Mouse (Mus musculus) gastrocnemius, postnatal 14 days (tissue): ENCODE measurements around the gene Chl1. TPM values are rescaled to one million over a fixed set of nuclear protein-coding genes. Genes with fewer than 3 reads are reported as not detected.

Experiments
- DNase-seq: peaks from one replicate; pipeline ENCODE4 v3.0.0; 2021; ENCODE audit warnings: mixed read lengths
- intact Hi-C: fragments of 180-260 bp; cut with DNase I; formaldehyde crosslinking; loops from one replicate; pipeline ENCODE4 v1.15.1; 2025; ENCODE audit warnings: low total_unique reads
- long read RNA-seq, 2 experiments: library from polyadenylated mRNA; stranded (forward); transcript quantifications; one replicate each; pipeline ENCODE4 v2.0.0; 2021
- total RNA-seq, 2 experiments: library from RNA; stranded (reverse); gene quantifications; 2 replicates each; pipeline ENCODE4 v1.2.3; 2021

Gene Chl1
- total RNA-seq, result 1 to 10 TPM; 1.1 to 1.3 TPM
- long read RNA-seq, experiment 1, result 0 reads
- long read RNA-seq, experiment 2, result 0 reads

- no peak for DNase-seq
- intact Hi-C loops, result no loop called here
These were observed at the start of gene Chl1 for GRCm38 (mm10) chr6:103510392-103511289. TSS of gene Chl1 (plus strand) at chr6:103510586.

DNA sequence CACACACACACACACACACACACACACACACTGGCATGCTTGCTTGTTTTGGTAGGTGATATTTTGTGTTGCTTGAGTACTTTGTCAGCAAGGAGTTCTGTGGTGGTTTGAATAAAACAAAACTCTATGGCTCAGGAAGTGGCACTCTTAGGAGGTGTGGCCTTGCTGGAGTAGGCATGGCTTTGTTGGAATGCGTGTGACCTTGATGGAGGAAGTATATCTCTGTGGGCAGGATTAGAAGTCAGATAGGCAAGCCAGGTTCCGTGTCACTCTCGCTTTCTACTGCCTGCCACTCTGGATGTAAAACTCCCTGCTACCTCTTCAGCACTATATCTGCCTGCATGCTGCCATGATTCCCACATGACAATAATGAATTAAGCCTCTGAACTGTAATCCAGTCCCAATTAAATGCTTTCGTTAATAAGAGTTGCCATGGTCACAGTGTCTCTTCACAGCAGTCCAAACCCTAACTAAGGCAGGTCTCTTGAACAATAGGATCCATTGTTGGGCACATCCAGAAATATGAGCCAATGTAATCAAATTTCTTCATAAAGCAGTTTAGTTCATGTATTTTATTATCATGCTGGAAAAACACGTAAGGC is 44.8 kb upstream of the Chl1 start:
- no peak for DNase-seq
- intact Hi-C loops, result no loop called here

DNA sequence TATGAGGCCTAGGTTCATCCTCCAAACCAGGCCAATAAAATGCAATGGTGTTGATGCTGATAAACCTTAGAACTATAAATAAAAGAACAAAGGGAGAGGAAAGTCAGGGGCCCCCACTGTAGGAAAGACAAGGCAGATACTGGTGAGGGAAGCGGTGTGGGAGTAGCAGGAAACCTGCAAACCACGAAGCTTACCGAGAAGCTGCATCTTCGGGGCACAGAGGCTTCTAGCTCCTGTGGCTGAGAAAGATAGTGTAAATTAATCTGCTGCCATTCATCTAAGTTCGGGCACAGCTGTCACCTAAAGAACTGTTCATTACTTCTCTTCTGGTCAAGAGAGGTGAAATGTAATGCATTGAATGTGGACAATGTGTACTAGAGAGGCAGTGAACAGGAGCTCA is 37.1 kb upstream of the Chl1 start:
- intact Hi-C loops, result no loop called here
- no peak for DNase-seq

DNA sequence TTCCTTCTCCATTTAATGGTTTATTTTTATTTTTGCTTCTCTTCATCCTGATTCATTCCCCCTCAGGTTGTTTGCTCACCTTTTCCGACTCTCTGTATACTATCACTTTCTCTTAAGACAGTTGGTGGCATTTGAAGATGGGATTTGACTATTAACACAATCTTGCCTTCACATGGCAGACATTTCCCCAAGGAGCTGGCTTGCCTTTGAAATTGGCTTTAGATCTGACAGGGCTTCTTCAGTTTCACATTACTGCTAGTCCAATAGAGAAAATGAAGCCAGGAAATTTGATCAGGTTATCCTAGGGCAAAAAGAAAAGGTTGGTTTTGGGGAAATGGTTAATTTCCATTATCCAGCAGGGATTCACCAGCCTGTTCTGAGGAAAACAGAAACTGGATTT is 23.2 kb upstream of the Chl1 start:
- no peak for DNase-seq
- intact Hi-C loops, result no loop called here

DNA sequence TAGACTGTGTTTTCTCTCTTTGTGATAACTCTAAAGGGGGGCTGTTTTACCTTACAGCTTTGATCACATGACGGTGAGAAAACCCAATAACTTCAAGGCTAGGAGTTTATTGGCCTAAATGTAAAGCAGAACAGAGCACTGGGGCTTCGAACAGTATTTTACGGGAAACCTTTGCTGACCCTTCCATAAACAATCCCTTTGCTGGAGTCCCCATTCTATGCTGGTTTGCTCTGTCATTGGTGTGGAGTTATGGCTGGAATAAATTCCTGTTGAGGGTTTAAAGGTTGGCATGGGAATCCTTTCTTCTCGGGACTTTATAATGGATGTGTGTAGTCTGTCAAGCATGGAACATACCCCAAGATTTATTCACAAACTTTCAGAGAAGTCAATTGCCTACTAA is 12.0 kb upstream of the Chl1 start:
- intact Hi-C loops, result no loop called here
- DNase-seq, result no peak

GRCm38 (mm10) chr6:103504065-103504464 is 6.3 kb upstream of the Chl1 start:
- no peak for DNase-seq
- intact Hi-C loops, result no loop called here

GRCm38 (mm10) chr6:103507751-103508575 is 2.4 kb upstream of the Chl1 start:
- peak; percentile 25 for DNase-seq
- intact Hi-C loops, result no loop called here

GRCm38 (mm10) chr6:103509596-103509995 is 790 bp upstream of the Chl1 start:
- no peak for DNase-seq
- intact Hi-C loops, result no loop called here

DNA sequence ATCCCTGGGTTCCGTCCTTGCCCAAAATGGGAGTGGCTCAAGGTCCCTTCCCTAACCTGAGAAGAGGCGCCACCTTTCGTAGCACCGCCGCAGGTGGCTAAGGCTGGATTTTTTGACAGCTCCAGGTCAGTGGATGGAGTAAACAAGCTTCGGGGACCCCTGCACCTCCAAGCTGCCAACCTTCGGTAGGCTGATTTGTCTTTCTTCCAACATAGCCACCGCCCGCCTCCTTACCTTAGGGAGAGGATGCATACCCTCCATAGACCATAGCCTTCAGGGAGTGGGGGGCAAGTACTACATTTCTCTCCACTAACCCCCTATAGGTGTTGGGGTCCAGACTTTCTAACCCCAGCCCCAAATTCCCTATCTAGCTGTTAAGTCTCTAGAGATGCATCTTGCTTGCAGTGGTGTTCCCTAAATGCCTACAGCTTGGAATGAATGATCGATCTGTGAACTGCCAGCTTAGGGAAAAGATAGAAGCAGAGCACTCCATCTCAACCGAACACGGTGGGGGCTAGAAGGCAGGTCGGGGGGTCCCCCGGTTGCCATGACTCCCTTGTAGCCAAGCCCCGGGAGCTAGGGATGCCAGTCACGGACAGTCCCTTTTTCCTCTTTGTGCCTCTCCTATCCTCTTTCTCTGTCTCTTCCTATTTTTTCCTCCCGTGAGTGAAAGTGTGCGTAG is 1.0 kb downstream of the Chl1 start:
- DNase-seq, result no peak
- intact Hi-C loops, result no loop called here

DNA sequence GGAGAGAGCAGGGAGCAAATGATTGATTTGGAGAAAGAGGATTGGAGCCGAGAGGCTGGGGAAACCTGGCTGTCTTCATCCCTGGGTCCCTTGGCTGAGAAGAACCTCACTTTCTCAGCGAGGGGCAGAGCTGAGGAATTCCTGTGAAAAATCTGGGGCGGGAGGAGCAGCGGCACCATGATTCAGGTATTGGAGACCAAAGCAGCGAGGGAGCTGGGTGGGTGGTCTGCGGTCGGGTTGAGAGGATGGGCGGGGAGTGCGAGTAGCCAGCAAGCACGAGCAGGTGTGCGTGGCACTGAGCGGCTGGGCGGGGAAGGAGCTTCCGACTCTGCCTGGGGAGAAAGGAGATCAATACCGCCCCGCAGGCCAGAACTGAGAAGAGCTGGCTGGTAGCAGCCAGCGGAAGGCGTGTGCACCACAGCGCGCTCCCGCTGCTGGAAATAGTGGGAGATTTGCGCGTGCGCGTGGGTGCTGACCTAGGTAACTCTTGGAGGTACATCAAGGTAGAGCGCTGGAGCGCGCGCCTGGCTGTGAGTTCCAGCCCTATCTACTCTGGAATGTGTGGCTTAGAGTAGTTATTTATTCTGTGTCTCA is 1.7 kb downstream of the Chl1 start:
- DNase-seq, result no peak
- intact Hi-C loops, result no loop called here

DNA sequence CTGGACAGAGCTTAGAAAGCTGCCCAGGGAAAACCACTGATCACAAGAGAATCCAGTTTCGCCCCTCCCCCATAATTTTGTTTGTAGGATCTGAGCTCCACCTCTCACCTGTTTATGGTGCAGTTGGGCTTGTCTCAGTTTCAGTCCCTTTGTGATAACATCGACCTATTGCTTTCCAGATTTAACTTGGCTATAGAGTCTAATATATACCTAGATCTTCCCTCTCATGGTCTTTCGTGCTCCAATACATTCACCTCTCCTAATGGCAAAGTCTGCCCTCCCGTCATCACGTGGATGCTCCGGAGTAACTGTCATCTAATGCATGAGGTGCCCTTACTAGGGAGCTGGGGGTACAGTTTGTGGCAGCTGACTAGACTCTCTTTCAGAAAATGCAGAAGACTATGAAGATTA is 2.5 kb downstream of the Chl1 start:
- intact Hi-C loops, result no loop called here
- DNase-seq, result no peak

DNA sequence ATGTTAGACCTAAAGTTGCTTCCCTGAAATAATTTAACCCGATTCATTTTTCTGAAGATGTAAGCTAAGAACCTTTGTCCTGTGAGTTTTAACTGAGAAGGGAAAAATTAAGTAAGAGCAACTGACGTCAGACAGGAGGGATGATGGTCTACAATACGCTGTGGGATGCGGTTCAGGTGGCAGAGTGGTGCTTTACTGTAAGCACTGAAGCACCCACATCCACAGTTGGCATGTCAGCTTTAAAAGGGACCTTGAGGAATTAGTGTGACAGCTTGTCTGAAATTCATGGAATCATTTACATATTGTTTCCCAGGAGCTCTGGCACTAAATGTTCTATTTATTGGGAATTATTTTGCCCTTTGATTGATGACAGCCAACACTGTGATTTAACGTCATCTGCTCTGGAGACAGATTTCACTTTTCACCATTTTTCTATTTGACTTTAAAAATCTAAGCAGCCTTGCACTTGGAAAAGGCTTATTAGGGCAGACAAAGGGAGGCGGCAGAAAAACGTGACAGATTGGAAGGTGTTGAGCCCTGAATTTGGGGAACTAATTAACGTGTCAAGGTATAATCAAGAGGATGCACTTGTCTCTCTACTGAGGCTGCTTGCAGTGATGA is 3.3 kb downstream of the Chl1 start:
- intact Hi-C loops, result no loop called here

GRCm38 (mm10) chr6:103514346-103514745 is 4.0 kb downstream of the Chl1 start:
- no peak for DNase-seq
- intact Hi-C loops, result no loop called here

More for the DNA sequence above, 3.3 kb downstream of the Chl1 start:
- DNase-seq, result no peak

- intact Hi-C loops, result no loop called here
- DNase-seq, result no peak
These were observed 4.4 kb downstream of the Chl1 start for GRCm38 (mm10) chr6:103514756-103515155.

DNA sequence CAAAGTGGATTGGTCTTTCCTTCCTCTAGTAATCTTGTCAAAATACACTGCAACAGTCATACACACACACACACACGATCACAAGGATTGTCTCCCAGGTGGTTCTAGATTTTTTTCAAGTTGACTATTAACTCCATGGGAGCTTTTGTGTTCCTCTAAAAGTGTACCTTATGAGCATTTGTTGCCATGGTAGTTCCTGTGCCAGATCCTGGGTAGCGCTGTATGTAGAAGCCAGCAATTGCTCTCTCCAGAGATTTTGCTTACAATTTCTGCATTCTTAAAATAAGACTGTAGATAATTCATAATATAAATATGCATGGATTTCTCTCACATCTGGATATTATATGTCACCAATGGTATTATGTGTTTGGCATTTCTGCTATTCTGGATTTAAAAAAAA is 9.2 kb downstream of the Chl1 start:
- DNase-seq, result no peak
- intact Hi-C loops, result no loop called here

DNA sequence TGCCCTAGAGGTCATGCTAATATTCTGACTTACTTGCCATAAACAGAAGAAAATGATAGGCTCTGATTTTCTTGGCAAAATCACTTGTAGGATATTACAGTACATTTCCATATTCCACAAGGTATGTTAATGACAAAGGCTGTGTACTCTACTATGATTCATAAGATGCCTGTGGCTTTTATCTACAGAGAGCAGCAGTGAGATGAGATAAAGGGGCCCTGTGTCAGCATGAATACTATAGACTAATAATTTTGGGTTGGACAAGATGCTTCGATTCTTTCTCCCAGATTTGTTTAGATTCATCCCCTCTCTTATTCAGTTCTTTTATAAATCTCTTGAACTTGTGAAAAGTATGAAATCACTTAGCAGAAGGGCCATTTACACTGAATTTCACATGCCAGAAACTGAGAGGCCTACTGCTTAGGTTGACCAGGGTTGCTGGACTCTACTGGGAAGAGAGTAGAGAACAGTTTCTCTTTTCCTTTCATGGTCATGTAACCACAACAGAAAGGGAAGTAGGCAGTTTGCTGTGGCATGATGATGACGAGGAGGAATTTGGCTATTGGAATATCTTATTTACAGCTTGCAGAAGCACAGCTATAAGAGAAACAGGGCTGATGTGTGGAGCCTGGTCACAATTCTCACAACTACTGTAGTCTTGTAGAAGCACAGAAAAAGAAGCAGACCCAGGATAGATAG is 15.1 kb downstream of the Chl1 start:
- no peak for DNase-seq
- intact Hi-C loops, result no loop called here

DNA sequence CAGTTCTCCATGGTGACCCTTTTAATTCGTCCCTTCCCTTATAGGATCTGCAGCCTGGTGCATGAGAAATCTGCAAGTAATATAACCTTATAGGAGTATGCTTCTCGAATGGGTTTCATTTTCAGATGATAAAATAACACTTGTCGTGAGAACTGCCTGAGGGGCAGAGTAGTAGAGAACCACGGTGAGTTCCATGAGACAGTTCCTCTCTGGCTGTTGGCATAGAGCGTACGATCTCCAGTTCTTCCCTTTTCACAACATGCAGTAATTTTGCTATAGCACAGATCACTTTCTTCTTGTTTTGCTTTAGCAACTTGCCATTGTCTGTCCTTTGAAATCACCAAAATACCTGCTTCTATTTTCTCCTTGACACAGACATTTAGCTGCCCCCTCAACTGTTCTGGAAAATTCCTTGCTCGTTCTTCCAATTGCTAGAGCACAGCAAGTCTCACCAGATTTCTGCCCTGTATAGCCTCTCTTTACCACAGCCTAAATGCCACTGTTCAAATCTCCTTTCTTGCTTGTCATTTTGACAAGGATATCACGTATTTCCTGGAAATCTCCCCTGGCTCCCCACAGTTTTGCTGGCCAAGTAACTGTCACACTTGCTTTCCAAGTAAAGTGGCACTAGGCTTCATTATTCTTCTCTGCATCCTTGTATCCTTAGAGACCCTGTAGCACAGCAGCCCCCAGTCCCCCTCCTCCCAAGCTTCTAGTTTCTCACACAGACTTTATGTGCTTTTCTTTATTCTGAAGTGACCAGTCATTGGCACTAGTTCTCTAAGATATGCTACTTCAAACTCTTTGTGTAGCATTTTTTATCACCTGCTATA is 16.8 kb downstream of the Chl1 start:
- intact Hi-C loops, result no loop called here
- DNase-seq, result no peak
